Mouse (Mus musculus): ENCODE measurements around the gene Msantd1. TPM values are rescaled to one million over a fixed set of nuclear protein-coding genes. Genes with fewer than 3 reads are reported as not detected.
A peak's percentile ranks its signal among the peaks of the same experiment; 100 is the strongest.
"Not testable (repeated sequence)": the region's sequence is repeated elsewhere in the genome, so short reads cannot be mapped to it uniquely, and the experiment has no call there.

Gene Msantd1
- 0.58 and 1.2 TPM in 2 replicates for polyA plus RNA-seq (2014; fragmentation: Nextera tagmentation; extraction: Ambion mirVana)

DNA sequence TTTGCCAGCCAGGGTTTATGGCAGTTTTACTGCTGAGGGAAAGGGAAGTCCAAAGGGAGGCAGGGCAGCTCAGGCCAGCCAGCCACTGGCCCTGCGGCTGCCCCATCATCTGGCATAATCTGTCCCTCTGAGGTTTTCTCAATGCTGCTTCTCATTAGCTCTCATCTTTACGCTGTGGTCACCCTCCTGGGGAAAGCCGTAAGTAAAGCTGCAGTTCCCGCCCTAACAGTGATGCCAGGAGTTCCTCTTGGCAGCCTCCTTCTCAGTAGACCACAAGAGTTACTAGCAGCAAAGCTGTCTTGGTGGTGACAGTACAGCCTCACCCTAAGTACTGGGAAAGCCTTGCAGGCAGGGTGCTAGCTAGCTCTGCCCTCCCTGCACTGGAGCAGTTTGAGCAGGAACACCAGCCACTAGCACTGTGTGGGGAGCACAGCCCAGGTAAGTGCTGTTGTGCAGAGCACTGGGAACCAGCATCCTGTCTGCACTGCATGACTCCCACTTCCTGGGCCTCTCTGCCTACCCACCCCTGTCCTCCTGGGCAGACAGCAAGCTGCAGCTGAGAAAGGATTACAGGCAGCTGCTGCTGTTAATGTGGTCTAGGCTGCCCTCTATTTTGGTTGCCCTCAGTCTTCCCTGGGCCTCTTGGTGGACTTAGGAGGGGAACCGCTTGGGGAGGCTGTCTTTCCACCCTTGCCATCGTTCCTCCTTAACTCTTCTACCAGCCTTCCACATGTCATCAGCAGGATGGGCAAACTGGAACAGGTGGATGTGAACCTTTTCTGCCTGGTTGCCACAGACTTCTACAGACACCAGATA lies at the start of gene Msantd1:
Gene Msantd1, plus strand, starts transcription at position 103 of the 816 bp plus-strand sequence.
- Histone ChIP-seq H3K4me1 (replicated peaks; ENCODE audit: control insufficient read depth, insufficient read depth, low read length) (no peaks in the 10 kb centered on the region), H3K4me2 (ENCODE audit: low read length) (no peak within 1 kb of the TSS), H3K9ac (ENCODE audit: low read length) (no peak within 1 kb of the TSS), H3K4me3 (ENCODE audit: low read depth, low read length) (no peak within 1 kb of the TSS), H3K27ac (ENCODE audit: low read depth) (no peak within 1 kb of the TSS), H3K36me3 (ENCODE audit: control insufficient read depth, insufficient read depth, low read length) (peaks cover 55% of the 10 kb centered on the region), H3K27me3 (replicated peaks; ENCODE audit: control insufficient read depth, insufficient read depth, low read length) (no peaks in the 10 kb centered on the region), H3K9me3 (ENCODE audit: control insufficient read depth, low read length) (no peaks in the 10 kb centered on the region)
- 86% methylated on average over 6 of the region's 6 CpGs for WGBS
- DNase-seq (ENCODE audit: low spot score) (no peak), ATAC-seq (replicated peaks; ENCODE audit: low FRiP score, low TSS enrichment, low read depth) (no peak)

DNA sequence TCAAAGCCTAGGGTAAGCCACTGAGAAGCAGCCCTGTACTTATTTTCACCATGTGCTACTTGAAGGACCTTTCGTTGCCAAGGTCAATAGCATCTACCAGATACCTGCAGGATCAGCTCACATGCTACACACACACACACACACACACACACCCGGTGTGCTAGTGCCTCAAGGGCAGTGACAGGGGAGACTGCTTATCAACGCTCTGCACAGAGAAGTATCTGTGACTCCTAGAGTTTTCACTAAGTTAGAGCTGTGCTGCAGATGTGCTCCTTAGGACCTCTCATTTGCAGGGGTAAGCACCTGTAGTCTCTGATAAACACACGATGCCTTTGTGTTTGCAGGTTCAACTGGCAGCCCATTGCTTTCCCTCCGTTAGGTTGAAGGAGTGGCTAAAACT lies 42.4 kb upstream of the Msantd1 start:
- 93% methylated on average over 5 of the region's 5 CpGs for WGBS

DNA sequence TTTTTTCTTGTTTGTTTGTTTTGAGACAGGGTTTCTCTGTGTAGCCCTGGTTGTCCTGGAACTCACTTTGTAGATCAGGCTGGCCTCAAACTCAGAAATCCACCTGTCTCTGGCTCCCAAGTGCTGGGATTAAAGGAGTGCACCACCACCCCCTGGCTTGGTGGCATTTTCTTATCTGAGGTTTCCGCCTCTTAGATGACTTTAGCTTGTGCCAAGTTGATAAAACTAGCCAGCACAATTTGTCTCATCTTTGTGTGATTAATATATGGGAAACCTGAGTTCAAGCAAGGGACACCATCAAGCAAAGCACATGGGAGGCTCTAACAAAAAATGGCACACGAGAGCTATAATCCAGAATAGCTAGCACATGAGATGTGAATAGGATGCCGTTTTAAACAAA lies 27.5 kb upstream of the Msantd1 start:
- H3K36me3 ChIP-seq (ENCODE audit: control insufficient read depth, insufficient read depth, low read length) = peaks cover 83% of the 10 kb centered on the region
- not testable (repeated sequence) for H3K4me3 ChIP-seq (ENCODE audit: low read depth, low read length); H3K9me3 ChIP-seq (ENCODE audit: control insufficient read depth, low read length); ATAC-seq (replicated peaks; ENCODE audit: low FRiP score, low TSS enrichment, low read depth); H3K9ac ChIP-seq (ENCODE audit: low read length); H3K4me2 ChIP-seq (ENCODE audit: low read length); H3K27me3 ChIP-seq (replicated peaks; ENCODE audit: control insufficient read depth, insufficient read depth, low read length); H3K27ac ChIP-seq (ENCODE audit: low read depth); DNase-seq (ENCODE audit: low spot score); H3K4me1 ChIP-seq (replicated peaks; ENCODE audit: control insufficient read depth, insufficient read depth, low read length)
- 91% methylated on average over 3 of the region's 3 CpGs for WGBS

More for the DNA sequence above, 42.4 kb upstream of the Msantd1 start:
- no peak for ATAC-seq (replicated peaks; ENCODE audit: low FRiP score, low TSS enrichment, low read depth)
- H3K4me1 ChIP-seq (replicated peaks; ENCODE audit: control insufficient read depth, insufficient read depth, low read length) = no peaks in the 10 kb centered on the region
- H3K27ac ChIP-seq (ENCODE audit: low read depth) = no peak overlapping the region
- no peak for DNase-seq (ENCODE audit: low spot score)
- peaks cover 66% of the 10 kb centered on the region for H3K36me3 ChIP-seq (ENCODE audit: control insufficient read depth, insufficient read depth, low read length)
- H3K9me3 ChIP-seq (ENCODE audit: control insufficient read depth, low read length) = no peaks in the 10 kb centered on the region
- H3K4me3 ChIP-seq (ENCODE audit: low read depth, low read length) = no peak overlapping the region
- no peak overlapping the region for H3K9ac ChIP-seq (ENCODE audit: low read length)
- no peak overlapping the region for H3K4me2 ChIP-seq (ENCODE audit: low read length)
- no peaks in the 10 kb centered on the region for H3K27me3 ChIP-seq (replicated peaks; ENCODE audit: control insufficient read depth, insufficient read depth, low read length)

DNA sequence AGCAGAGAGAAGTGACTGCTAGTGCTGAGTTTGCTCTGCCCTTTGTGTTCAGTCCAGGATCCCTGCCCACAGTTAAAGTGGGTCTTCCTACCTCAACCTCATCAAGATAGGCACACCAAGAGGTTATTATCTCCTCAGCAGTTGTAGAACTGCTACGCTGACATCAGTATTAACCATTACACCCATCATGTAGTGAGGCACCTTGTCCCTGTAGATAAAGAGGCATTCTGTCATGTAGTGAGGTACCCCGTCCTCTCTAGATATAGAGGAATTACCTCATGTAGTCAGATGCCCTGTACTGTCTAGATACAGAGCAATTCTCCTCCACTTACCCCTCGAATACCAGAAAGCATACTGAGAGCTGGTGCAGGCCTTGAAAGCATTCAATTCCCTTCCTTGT lies 26.8 kb upstream of the Msantd1 start:
- no peak for ATAC-seq (replicated peaks; ENCODE audit: low FRiP score, low TSS enrichment, low read depth)
- DNase-seq (ENCODE audit: low spot score) = peak; percentile 33
- H3K4me1 ChIP-seq (replicated peaks; ENCODE audit: control insufficient read depth, insufficient read depth, low read length) = no peaks in the 10 kb centered on the region
- no peak overlapping the region for H3K27ac ChIP-seq (ENCODE audit: low read depth)
- no peaks in the 10 kb centered on the region for H3K27me3 ChIP-seq (replicated peaks; ENCODE audit: control insufficient read depth, insufficient read depth, low read length)
- no peak overlapping the region for H3K4me3 ChIP-seq (ENCODE audit: low read depth, low read length)
- peaks cover 78% of the 10 kb centered on the region for H3K36me3 ChIP-seq (ENCODE audit: control insufficient read depth, insufficient read depth, low read length)
- H3K4me2 ChIP-seq (ENCODE audit: low read length) = no peak overlapping the region
- no peak overlapping the region for H3K9ac ChIP-seq (ENCODE audit: low read length)
- H3K9me3 ChIP-seq (ENCODE audit: control insufficient read depth, low read length) = no peaks in the 10 kb centered on the region
- 91% methylated on average over 3 of the region's 3 CpGs for WGBS

DNA sequence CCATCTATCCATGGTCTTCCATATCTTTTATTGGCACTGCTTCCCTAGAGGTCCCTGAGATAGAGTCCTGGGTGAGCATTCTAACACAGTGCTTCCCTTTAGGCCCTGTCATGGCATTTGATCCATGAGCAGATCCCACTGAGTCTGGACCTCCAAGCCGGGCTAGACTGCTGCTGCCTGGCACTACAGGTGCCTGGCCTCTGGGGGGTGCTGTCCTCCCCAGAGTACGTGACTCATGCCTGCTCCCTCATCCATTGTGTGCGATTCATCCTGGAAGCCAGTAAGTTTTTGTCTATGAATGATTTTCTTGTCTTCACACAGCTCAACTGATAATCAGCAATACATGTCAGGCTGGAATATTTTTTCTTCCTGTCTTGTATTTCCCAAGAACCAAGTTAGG lies 22.6 kb upstream of the Msantd1 start:
- no peaks in the 10 kb centered on the region for H3K4me1 ChIP-seq (replicated peaks; ENCODE audit: control insufficient read depth, insufficient read depth, low read length)
- 75% methylated on average over 3 of the region's 3 CpGs for WGBS
- no peak for DNase-seq (ENCODE audit: low spot score)
- no peak overlapping the region for H3K9ac ChIP-seq (ENCODE audit: low read length)
- H3K9me3 ChIP-seq (ENCODE audit: control insufficient read depth, low read length) = no peaks in the 10 kb centered on the region
- H3K27ac ChIP-seq (ENCODE audit: low read depth) = no peak overlapping the region
- no peak for ATAC-seq (replicated peaks; ENCODE audit: low FRiP score, low TSS enrichment, low read depth)
- no peak overlapping the region for H3K4me3 ChIP-seq (ENCODE audit: low read depth, low read length)
- H3K36me3 ChIP-seq (ENCODE audit: control insufficient read depth, insufficient read depth, low read length) = peaks cover 69% of the 10 kb centered on the region
- H3K4me2 ChIP-seq (ENCODE audit: low read length) = no peak overlapping the region
- no peaks in the 10 kb centered on the region for H3K27me3 ChIP-seq (replicated peaks; ENCODE audit: control insufficient read depth, insufficient read depth, low read length)

DNA sequence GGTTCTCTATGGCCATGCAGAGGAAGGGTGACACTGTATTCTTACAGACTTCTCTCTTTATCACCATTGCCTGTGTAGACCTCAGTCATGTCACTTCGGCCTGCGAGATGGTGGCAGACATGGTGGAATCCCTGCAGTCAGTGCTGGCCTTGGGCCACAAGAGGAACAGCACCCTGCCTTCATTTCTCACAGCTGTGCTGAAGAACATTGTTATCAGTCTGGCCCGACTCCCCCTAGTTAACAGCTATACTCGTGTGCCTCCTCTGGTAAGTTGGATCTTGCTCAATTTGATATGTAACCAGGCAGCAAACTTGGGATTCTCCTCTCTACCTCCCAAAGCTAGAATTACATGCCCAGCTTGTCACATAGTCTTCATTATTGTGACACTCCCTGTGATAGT lies 18.6 kb upstream of the Msantd1 start:
- no peak for DNase-seq (ENCODE audit: low spot score)
- H3K9me3 ChIP-seq (ENCODE audit: control insufficient read depth, low read length) = no peaks in the 10 kb centered on the region
- 91% methylated on average over 4 of the region's 4 CpGs for WGBS
- H3K36me3 ChIP-seq (ENCODE audit: control insufficient read depth, insufficient read depth, low read length) = peaks cover 76% of the 10 kb centered on the region
- no peak overlapping the region for H3K27ac ChIP-seq (ENCODE audit: low read depth)
- no peaks in the 10 kb centered on the region for H3K4me1 ChIP-seq (replicated peaks; ENCODE audit: control insufficient read depth, insufficient read depth, low read length)
- no peak overlapping the region for H3K4me2 ChIP-seq (ENCODE audit: low read length)
- no peak for ATAC-seq (replicated peaks; ENCODE audit: low FRiP score, low TSS enrichment, low read depth)
- no peak overlapping the region for H3K9ac ChIP-seq (ENCODE audit: low read length)
- no peaks in the 10 kb centered on the region for H3K27me3 ChIP-seq (replicated peaks; ENCODE audit: control insufficient read depth, insufficient read depth, low read length)
- no peak overlapping the region for H3K4me3 ChIP-seq (ENCODE audit: low read depth, low read length)

DNA sequence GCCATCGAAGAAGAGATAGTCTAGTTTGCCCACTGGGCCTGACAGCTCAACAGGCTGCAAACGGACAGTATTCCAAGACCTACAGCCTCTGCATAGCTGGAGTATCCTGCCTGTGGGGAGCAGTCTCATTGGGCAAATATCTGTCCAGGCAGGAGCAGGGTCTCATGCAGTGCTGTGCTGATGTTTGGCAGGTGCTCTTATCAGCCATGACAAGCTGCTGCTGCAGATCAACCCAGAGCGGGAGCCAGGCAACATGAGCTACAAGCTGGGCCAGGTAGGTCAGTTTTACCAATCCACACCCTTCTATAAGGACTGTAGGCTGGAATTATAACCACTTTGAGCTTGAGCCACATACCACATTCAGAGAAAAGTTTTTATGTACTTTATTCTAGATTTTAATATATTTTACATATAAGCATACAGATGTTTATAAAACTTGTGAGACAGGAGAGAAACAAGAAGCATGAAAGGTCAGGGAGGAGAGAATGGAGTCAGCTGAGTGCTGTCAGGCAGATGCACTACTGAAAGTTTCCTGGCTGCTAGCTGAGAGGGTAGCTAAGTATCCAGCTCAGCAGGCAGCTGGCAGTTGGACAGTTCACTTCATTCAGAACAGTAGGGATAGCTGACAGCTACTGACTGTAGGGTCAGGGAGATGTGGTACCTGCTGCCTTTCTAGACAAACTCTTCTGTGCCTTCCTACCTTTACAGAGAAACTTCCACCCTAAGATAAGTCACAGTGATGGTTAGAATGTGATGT lies 10.9 kb upstream of the Msantd1 start:
- WGBS = 87% methylated on average over 3 of the region's 3 CpGs
- Histone ChIP-seq H3K27ac (ENCODE audit: low read depth) (no peak overlapping the region), H3K4me2 (ENCODE audit: low read length) (no peak overlapping the region), H3K4me3 (ENCODE audit: low read depth, low read length) (no peak overlapping the region), H3K27me3 (replicated peaks; ENCODE audit: control insufficient read depth, insufficient read depth, low read length) (no peaks in the 10 kb centered on the region), H3K9ac (ENCODE audit: low read length) (no peak overlapping the region), H3K9me3 (ENCODE audit: control insufficient read depth, low read length) (no peaks in the 10 kb centered on the region), H3K36me3 (ENCODE audit: control insufficient read depth, insufficient read depth, low read length) (peaks cover 87% of the 10 kb centered on the region), H3K4me1 (replicated peaks; ENCODE audit: control insufficient read depth, insufficient read depth, low read length) (no peaks in the 10 kb centered on the region)
- DNase-seq (ENCODE audit: low spot score) = no peak
- no peak for ATAC-seq (replicated peaks; ENCODE audit: low FRiP score, low TSS enrichment, low read depth)

DNA sequence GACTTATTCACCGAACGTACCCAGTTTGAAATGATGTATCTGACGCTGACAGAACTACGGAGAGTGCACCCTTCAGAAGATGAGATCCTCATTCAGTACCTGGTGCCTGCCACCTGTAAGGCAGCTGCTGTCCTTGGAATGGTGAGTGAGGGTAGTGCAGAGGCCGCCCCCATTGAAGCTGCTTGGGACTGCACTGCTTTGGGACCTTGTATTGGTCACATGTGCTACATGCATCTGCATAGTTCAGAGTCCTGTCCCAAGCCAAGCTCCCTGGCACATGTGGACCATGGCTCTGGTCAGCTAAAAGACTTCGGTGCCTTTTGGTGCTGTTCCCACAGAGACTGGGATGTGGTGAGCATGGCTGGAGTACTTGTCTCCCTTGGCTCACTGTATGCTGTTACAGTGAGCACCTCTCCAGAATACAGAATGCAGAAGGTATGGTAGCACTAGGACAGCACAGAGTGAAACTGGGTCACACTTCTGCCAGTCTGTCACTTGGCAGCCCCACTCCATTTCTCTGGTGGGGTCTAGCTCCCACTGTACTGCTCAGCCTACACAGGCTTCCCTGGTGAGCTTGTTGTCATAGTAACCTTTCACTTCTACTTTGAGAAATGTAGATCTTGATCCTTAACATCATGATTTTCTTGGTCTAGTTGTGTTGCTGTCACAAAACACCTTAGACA lies 7.9 kb upstream of the Msantd1 start:
- H3K27me3 ChIP-seq (replicated peaks; ENCODE audit: control insufficient read depth, insufficient read depth, low read length) = no peaks in the 10 kb centered on the region
- no peak overlapping the region for H3K9ac ChIP-seq (ENCODE audit: low read length)
- no peak overlapping the region for H3K27ac ChIP-seq (ENCODE audit: low read depth)
- H3K4me3 ChIP-seq (ENCODE audit: low read depth, low read length) = no peak overlapping the region
- WGBS = 93% methylated on average over 6 of the region's 6 CpGs
- DNase-seq (ENCODE audit: low spot score) (no peak), ATAC-seq (replicated peaks; ENCODE audit: low FRiP score, low TSS enrichment, low read depth) (no peak)
- no peak overlapping the region for H3K4me2 ChIP-seq (ENCODE audit: low read length)
- no peaks in the 10 kb centered on the region for H3K4me1 ChIP-seq (replicated peaks; ENCODE audit: control insufficient read depth, insufficient read depth, low read length)
- peaks cover 75% of the 10 kb centered on the region for H3K36me3 ChIP-seq (ENCODE audit: control insufficient read depth, insufficient read depth, low read length)
- H3K9me3 ChIP-seq (ENCODE audit: control insufficient read depth, low read length) = no peaks in the 10 kb centered on the region

Data from intestine, embryonic 14.5 days (tissue).